Mouse (Mus musculus) ZHBTc4 (cell line): ENCODE results near the gene Pram1.

Source experiments
- DNase-seq: peaks from one replicate; pipeline ENCODE4 v3.0.0-alpha.2; 2011; ENCODE audit warnings: low read depth, low spot score

Gene Pram1

DNA sequence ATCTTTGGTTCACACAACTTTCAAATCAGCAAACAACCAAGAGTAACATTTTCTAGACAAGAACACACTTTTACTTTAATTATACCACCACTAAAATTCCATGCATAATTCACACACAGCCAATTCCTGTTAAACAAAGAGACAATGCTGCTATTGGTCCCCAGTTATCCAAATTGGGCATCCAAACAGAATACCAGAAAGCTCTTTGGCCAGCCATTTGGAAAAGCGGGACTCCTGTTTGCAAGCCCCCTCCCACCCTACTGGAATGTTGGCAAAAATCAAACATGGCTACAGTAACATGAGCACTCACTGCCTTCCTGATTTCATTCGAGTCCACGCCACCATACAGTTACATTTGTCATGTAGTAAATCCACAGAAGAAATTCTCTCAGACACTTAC is 31.8 kb downstream of the Pram1 start:
- DNase-seq, result no peak

- DNase-seq, result no peak
Measured at GRCm38 (mm10) chr17:33673837-33674236, 36.0 kb downstream of the Pram1 start.

- no peak for DNase-seq
Measured at GRCm38 (mm10) chr17:33675452-33675851, 37.6 kb downstream of the Pram1 start.

DNA sequence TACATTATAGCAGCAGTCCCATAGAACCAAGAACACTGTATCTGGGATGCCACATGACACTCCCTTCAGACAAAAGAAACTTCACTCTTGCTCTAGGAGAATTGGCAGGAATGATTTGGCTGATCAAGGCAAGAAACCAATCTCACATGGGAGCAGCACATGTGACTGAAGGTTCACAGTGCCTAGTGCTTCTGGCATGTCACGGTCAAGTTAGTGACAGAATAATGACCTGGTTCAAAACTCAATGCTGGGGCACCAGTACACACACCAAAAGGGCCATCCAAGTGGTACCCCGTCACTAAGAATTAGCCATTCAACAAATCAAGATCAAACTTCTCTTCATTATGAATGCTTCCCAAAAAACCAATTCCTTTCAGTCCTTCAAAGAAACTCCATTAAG is 38.2 kb downstream of the Pram1 start:
- no peak for DNase-seq

DNA sequence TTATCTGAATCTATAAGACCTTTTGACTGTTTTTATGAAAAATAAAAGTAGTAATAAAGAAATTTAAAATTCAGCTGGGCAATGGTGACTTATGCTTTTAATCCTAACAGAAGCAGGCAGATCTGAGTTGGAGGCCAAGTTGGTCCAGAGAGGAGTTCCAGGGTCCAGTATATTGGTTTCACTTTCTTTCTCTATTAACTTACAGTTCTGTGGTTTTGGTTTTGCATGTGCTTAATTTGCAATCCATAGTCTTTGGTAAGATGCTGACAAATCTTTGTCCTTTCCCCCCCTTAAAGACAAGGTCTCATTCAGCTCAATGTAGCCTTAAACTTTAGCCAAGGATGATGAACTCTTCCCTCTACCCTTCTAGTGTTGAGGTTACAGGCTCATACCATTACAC is 40.9 kb downstream of the Pram1 start:
- DNase-seq, result no peak

GRCm38 (mm10) chr17:33681767-33682166 is 43.9 kb downstream of the Pram1 start:
- DNase-seq, result no peak

GRCm38 (mm10) chr17:33684671-33685231 is 46.9 kb downstream of the Pram1 start:
- peak; percentile 84 for DNase-seq

DNA sequence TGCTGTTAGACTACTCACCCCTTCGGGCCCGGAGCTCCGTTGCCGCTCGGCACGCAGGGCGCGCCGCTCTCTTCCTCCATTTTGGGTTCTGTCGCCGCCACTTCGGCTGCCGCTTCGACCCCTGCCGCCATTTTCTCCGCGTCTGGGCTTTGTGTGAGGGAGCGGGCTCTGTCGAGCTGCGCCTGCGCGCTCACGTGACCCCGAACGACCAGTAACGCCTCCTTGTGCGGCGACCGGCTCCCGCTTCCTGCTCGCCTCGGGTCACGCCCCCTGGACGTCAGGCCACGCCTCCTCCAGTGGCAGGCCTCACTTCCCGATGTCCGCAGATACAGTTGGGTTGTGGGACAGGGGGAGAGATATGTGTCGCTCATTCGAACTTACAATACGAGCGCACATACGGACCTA is 47.4 kb downstream of the Pram1 start:
- DNase-seq, result peak; percentile 99

DNA sequence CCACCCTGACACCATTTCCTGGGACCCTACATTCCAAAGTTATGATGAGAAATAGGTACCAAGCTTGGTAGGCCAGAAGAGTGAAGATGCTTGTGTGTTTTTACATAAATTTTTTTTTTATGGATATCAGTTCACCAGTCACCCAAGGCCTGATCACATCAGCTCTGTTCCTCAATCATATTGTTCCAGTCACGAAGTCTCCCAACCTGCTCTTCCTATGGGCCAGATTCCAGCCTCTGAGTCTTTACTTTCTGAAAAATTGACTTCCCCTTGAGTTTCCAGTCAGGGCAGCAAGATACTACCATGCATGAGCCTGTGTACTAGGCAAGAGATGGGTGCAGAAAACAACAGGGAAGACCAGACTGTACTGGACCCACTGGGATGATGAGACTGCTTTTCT is 48.9 kb downstream of the Pram1 start, which contains the start of gene Hnrnpm:
Hnrnpm (minus strand) TSS at position 101 of the 400 bp plus-strand sequence.
- no peak for DNase-seq
